Mouse (Mus musculus): ENCODE data around the gene Ep300.

- TF ChIP-seq CTCF (IDR thresholded peaks at IDR 0.05 in 2 of 3, conservative IDR thresholded peaks at IDR 0.05 in 1 of 3; ENCODE audit: control insufficient read depth in 1 of 3, insufficient read depth in 1 of 3, low read depth in 2 of 3, low read length in 3 of 3, poor library complexity in 1 of 3, severe bottlenecking in 1 of 3) (peak; percentile 71 to 82 (median 75)), ZC3H11A (IDR thresholded peaks at IDR 0.05; ENCODE audit: low read depth, low read length) (peak; percentile 78), POLR2A (IDR thresholded peaks at IDR 0.05; ENCODE audit: control insufficient read depth in 1 of 2, insufficient read depth in 1 of 2, low read depth in 1 of 2, low read length in 2 of 2, poor library complexity in 1 of 2) (no peak)
Observed at GRCm38 (mm10) chr15:81697847-81698246, 112.7 kb downstream of the Ep300 start.
